Mouse (Mus musculus) cerebellum, adult (tissue): ENCODE data around the gene Nol3.
"Not testable (repeated sequence)": the region's sequence is repeated elsewhere in the genome, so short reads cannot be mapped to it uniquely, and the experiment has no call there.

Experiments
- ATAC-seq: cut with Nextera tagmentation; 2 replicates; pipeline ENCODE4 v1.9.2; 2017; ENCODE audit warnings: mild to moderate bottlenecking, moderate library complexity, mixed read lengths; ENCODE audit not compliant: insufficient number of reproducible peaks, low FRiP score, low TSS enrichment

Nol3 gene

DNA sequence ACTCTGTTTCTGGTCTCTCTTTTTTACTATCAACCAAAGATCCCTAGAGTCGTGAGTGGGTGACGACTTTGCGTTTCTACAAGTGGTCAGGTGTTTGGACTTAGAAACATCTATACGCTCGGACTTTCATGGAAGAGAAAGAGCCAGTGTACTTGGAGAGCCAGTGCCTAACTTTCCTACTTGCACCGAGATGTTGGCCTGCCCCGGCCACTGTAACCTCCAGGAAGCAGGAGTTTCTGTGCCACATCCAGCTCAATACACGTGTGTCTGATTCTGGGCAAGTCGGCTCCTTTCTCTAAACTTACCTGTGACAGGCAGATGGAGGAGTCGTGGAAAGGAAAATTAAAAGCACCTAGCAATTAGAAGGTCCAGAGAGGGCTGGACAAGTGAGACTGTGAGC is at the start of gene Nol3:
Gene Nol3, plus strand, starts transcription at position 301 of the 400 bp plus-strand sequence.
- no peak for ATAC-seq

DNA sequence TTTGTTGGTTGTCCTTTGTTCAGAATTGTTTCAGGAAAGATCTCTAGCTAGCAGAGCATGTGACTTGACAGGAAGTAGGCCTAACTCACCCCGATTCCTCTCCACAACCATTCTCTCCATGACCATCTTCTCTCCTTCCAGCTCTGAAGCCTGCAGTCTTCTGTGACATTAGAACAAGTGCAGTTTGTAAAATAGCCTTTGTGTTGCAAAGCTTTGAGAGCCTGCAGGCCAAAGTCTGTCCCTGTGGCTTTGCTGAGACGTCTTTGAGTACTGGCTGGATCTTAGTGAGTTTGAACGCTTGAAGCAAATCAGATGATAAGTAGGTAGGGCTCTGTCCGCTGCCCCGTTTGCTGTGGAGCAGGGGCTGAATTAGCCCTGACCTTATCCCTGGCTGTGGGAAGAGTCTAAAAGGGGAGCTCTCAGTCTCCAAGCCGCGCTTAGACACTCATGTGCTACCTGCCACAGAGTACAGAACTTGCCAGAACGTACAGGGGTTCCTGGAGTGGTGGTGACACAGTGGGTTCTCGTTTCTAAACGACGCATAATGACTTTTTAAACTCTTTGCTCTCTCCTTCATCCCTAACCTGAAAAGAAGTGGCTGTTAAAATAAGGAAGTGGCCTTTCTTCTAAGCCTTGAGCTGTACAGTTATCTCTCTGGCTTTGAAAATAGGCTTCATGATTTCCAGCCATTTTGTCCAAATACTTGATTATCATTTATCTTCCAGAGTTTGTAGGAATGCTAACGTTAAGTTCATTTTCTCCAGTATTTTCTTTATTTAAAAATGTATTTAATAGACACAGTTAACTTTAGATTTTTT is 44.2 kb upstream of the Nol3 start:
- ATAC-seq = no peak

DNA sequence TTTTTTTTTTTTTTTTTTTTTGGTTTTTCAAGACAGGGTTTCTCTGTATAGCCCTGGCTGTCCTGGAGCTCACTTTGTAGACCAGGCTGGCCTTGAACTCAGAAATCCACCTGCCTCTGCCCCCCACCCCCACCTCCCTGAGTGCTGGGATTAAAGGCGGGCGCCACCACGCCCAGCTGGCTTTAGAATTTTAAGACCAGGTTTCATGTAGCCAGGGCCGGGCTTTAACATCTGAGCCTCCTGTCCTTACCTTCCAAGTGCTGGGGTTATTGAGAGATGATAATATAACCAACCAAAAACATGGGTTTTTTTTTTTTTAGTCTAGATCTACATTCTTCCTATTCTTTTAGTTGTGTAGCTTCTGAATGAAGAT is 43.6 kb upstream of the Nol3 start:
- ATAC-seq = not testable (repeated sequence)

DNA sequence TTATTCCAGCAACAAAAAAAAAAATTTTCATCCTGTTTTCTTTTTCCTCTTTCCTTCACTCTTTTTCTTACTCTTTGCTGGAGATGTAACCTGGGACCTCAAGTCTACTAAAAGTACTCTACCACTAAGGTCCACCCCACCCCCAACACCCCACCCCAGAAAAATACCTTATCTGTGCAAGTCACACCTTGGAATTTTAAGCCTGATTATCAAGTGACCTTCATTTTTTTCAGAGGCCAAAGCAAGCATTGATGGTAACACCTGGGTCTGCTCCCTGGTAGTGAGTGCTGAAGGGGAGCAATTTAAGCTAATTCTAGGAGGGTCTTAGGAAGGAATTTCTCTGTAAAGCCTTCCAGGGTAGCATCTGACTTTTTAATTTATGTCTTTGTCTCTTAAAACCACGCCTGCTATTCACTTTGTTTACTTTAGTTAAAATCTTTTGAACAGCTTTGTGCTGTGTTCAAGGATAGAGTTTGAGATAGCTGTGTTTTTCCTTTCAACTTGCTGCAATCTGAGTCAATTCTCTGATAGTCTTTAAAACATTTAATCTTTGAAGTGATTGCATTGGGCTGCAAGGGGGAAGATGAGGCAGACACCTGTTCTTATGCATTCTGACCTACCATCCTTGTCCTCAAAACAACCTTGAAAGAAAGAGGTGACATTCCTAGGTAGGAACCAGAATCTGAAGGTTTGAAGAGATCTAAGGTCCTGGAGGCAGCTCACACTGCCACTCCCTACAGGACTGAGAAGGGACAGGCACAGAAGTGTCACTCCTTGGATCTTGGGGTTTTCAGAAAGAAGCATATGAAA is 42.6 kb upstream of the Nol3 start:
- ATAC-seq = no peak

DNA sequence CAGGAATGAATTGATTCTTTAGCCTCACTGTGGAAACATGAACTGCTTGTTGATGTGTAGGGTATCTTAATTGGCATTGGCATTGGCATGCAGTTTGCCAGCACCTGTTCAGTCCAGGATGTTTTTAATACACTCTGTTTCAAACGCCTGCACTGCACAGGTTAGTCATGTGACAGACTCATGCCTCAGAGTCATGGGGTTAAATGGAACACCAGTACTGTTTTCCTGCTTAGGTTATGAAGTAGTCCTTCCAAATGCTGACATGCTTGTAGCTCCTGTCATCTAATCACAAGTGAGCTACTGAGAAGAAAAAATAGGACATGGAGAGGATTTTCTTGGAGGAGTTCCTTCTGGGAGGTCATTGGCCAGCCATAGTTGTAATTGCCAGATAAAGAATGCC is 40.7 kb upstream of the Nol3 start:
- ATAC-seq = no peak

DNA sequence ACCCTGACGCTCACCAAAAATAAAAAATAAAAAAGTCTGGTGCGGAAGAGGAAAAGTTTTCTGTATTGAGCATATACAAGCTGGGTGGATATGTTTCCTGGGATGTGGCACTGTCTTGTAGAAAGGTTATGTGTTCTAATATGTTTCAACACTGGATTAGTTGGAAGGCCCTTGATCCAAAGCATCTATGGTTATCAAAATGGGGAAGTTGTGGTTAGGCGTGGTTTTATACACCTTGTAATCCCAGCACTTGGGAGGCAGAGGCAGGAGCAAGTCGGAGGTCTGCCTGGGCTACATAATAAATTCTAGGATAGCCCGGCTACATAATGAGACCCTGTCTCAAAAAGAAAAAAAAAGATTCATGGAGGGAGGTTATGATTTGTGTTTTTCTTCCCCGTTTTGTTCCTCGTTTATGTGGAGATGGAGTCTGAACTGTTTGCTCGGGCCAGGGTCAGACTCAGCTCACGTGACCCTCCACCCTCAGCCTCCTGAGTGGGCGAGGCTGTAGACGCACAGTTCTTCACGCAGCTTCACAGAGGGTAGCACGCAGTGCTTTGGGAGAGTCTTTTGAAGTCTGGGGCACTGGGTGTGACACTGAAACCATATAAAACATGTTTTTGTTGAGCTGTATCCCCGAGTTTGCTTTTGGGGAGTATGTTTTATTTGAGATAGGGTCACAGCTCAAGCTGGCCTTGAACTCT is 38.3 kb upstream of the Nol3 start:
- ATAC-seq = no peak

DNA sequence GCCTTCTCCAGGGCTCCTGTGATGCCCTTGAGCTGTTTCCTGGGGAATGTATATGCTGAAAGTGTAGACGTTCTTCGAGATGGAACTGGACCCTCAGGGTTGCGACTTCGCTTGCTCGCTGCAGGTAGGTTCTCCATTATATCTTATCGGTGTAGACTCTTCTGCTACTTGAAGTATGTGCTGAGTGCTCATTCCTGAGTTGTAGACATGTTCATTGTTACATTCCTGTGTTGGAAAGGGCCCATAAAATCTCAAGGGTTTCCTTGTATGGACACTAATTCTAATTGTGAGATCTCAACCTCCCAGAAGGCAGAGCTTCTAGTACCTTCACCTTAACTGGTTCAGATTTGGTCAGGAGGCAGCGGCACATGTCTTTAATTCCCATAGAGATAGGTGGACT is 34.9 kb upstream of the Nol3 start:
- no peak for ATAC-seq

DNA sequence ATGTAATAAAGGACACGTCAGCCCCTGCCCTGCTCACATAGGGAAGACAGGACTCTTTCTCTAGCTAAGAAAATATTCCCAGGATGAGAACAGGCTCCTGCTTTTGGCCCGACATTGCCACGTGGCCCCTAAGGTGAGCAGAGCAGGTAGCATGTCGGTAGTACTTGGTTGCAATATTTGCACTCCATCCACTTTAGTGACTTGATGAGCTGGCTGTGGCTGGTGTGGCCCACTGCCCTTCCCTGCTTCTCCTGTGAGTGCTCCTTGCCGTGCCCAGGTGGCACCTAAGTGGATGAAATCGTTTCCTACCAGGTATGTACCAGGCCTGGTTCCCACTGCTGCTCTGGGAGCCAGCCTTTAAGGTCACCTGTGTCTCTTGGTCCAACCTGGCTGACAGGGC is 24.0 kb upstream of the Nol3 start:
- ATAC-seq = no peak

DNA sequence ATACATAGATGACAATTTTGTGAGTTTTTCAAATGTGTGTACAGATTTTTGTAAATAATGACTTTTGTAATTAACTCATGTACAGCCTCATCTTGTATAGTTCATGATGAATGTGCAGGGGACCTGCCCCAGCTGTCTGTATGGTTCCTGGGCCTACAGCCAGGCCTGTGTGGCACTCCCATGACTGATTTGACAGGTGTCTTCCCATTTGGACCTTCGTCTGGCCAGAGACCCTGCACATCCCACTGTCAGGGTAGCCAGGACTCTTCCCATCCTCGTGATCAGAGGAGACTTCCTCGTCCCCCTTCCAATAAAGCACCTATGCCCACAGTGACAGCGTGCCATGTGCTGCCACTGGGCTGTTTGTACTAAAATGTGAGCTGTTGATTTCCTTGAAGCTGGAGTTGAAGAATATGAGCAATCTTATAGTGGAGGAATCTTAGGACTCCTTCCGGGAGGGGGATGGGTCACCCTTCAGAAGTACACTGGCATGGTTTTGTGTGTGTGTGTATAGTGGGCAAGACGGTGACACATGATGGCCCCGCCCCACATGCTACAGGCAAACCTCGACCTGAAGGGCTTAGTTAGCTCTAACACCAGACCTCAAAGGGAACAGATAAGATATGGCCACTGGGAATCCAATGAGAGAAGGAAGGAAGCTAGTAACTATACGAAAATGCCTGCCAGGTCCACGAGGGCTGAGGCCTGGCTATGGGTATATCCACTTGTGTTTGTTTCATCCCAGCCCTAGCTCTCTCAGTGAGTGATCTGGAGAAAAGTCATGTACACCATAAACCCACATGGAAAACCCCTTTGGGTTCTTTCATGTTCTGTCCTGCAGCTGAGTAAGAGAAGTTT is 23.0 kb upstream of the Nol3 start:
- ATAC-seq = no peak

DNA sequence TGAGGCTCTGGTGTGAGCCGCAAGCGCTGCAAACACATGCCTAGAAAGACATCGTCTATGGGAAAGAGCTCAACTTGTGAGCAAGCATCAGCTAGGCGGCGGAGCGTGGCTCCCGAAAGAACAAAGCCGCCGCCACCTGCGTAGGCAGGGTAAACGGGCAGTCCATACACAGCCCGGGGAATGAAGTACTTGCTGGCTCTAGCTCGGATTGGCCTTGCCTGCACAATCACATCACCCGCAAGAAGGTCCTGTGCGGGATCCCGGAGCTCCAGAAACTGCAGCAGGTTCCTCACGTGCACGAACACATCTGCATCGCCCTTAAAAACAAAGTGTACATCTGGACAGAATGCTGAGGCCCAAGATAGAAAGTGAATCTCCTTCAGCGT is 22.2 kb upstream of the Nol3 start:
- peak; percentile 3; the same call in 1 of the 2 replicates for ATAC-seq

DNA sequence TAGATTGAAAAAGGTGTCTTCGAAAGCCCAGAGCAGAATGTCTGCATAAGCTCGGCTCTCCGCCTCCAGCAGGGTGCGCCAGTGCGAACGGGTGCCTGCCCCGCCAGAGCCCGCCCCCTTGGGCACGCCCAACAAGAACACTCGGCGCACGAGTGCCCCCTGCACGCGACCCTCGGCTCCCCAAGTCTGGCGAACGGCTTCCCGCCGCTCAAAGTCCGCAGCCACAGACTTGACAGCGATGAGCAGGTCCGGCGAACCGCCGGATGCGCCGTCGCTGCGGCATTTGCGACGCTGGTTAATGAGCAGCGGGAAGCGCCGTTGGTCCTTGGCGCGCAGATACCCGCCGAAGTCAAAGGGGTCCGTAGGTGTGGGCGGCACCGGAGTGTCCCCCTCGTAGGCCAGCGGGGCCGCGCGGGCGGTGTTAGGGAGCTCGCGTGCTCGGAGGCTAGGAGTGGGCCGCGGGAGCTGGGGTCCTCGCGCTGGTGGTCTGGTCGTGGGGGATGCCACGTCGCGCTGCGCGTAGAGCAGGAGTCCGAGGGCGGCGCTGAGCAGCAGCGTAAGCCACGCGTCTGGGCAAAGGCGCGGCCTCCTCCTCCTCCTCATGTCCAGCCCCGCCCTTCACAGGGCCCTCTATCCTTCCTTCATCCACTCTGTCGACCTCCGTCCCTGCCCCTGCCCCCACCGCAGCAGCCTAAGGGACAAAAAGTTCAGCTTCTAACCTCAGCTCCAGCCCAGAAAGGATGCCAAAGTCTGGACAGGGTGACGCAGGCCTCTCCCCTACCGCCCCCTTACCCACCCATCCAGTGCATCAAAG is 21.6 kb upstream of the Nol3 start:
- peak; percentile 47 for ATAC-seq

DNA sequence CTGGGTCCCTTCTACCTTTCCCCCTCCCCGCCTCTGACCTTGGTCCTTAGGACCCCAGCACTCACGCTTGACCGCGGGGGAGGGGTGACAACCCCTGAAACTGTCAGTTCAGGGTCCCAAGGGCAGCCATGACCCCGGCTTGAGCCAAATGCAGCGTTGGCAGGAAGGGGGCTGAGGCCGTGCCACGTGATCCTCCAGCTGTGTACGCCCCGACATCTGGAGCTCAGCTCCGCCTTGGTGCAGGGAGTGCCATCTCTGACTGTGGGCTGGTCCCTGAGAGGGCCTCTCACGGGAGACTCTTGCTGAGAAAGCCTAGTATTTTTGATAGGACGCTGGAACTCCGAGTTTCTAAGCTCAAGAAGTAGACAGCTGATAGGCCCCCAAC is 21.0 kb upstream of the Nol3 start, which contains the start of gene B3gnt9:
Gene B3gnt9, minus strand, starts transcription at position 188 of the 385 bp plus-strand sequence.
- no peak for ATAC-seq

DNA sequence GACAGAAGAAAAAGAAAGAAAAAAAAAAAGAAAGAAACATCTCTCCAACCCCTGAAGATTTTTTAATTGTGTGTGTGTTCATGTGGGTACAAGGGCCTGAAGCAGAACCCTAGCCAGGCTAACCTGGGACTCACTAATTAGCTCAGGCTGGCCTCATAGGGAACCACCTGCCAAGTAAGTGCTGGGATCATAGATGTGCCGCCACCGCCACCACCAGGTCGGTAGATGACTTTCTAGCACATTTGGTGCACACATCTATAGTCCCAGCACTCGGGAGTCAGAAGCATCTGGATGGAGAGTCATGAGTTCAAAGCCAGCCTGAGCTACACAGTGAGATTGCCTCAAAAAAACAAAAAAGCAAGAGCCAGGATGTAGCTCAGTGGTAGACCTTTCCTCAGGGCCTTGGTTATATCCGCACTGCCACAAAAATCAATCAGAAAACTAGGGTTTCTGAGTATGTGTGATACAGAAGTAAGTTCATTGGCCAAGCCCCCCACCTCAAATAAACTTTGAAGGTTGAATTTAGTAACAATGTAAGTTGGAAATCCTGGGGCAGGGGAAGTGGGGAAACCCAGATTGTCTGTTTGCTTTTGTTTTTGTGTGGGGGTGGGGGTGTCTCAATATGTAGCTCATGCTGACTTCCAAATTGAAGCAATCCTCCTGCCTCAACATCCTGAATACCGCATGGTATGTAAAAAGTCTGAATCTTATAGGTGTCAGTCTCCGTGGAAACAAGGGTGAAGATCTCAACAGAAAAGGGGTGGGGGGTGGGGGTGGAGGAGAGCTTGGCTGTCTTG is 18.4 kb upstream of the Nol3 start:
- no peak for ATAC-seq

DNA sequence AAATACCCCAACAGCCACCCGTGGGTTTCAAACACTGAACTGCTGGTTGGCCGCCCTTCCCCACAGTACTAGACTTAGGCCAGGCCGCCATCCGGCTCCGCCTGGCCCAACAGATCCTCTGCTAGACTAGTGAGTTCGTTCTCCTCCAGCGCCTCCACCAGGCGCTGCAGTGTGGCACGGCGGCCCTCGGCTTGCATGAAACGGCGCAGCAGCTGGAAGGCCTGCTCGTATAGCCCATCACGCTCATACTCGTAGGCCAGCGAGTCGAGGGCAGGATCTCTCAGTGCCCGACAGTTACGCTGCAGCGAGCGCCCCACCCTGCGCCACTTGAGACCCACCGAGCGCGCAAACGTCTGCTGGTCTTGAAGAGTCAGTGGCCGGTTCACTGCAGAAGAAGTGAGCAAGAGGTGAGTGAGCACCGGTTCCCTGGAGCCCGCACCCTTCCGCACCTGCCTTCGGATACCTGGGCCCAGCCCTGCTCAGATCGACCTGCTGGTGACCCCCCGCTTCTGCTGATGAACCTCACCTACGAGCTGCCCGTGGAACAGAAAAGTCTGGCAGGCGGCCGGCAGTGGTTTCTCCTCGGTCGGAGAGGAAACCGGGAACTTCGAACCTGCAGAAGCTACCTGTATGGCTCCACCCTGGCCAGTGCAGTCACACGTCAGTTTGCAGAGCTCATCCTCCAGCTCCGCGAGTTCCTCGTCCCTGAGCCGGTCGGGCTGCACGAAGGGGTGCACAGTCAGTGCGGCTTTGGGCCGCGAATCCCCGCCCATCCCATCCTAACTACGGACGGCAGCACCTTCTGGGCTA is 16.8 kb upstream of the Nol3 start:
- ATAC-seq = peak; percentile 36; the same call in 1 of the 2 replicates

DNA sequence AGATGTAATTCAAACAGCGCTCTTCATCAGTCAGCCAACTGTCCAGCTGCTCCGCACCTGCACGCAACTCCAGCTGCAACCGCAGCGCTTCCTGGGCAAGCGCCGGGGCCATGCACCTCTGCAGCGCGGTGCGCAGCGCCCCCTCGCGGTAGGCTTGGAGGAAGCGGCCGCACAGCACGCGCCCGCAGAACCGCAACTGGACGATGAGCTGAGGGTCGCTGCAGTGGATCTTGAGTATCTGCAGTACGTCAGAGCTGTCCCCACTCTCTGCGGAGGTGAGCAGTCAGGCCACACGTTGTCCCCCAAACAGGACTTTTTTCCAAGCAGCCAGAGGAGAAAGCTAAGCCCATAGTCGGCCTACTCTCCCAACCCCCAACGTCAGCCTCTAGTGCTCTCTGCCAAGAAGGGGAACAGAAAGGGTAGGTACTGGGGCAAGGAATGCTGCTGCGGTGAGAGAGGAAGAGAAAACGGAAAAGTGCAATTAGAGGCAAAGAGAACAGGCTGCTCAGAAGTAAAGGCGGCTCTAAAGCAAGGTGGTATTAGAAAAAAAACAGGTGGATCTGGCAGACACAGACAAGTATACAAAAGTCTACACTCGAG is 16.1 kb upstream of the Nol3 start:
- ATAC-seq = peak; percentile 33; the same call in 1 of the 2 replicates

DNA sequence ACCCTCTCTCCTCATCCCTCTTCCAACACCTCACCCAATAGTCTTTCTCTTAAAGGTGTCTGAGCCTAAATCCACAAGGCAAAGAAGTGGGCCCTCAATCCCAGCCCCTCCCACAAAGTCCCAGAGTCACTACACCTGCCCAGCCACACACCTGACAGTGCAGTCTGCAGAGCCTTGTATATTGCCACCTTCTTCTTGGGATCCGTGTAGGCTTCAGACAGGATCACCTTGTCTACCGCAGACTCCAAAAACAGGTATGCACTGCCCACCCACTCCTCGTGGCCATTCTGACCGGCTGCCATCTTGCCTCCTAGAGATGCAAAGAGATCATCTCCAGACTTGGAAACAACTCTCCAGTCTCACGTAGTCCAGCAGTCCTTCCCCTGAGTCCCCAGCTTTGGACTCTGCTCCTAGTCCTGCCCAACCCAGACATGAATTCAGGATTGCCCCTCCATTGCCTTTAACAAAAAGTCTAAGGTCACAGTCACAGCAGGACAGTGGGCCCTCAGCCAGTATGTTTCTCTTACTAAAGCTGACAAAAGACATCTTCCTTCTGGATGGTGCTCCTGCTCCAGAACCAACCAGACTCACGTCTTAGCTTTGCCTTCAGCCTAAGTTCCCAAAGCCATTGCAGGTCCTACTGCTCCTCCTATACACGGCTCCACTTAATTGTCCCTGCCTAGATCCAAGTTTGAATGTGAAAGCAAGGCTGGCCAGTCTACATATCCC is 15.4 kb upstream of the Nol3 start:
- no peak for ATAC-seq
